10 mouse cellular contexts compared by ENCODE assay signal in the genomic region with DNA sequence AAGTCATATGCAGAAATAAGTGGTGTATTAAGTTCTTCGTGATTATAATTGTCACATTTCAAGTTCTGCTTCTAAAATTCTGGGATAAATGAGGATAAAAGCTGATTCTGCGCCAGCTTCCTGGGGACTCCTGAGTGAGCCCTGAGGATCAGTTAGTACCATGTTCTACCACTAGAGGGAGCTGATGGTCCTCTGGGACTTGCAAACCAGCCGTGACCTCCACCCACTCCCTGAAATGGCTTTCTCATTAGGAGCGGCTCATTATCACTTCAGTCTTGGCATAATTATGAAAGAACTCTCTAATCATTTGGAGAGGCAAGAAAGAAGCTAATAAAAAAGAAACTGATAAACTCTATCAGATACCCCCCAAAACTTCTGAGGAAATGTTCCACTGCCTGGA. TPM values are rescaled to one million over a fixed set of nuclear protein-coding genes. Genes with fewer than 3 reads are reported as not detected.
A peak's percentile ranks its signal among the peaks of the same experiment; 100 is the strongest.
DNase-seq lines count a peak whose midpoint lies in the region; ATAC-seq and TF ChIP-seq lines count a peak whose summit lies in the region.
"Had no signal": no experiment of that assay in that cellular context is flagged by ENCODE, and none has a peak within 500 bp of the region (broad histone marks: within the 10 kb centered on the region; RNA-seq: fewer than 3 reads in every experiment).

No protein-coding gene starts in this region.

- no peak overlapping the region for H3K4me3 ChIP-seq in midbrain, embryonic 11.5 days (ENCODE audit: low read depth, low read length)
- H3K4me3 ChIP-seq in midbrain, embryonic 13.5 days (replicated peaks): no peak overlapping the region
- H3K4me3 ChIP-seq in hindbrain, postnatal 0 days (ENCODE audit: low read length): no peak overlapping the region
- no peak overlapping the region for H3K4me3 ChIP-seq in left cerebral cortex, adult 2 months
- no peak overlapping the region for H3K4me3 ChIP-seq in olfactory bulb, adult 2 months (ENCODE audit: insufficient read depth, low read depth, low read length)
- H3K4me3 ChIP-seq: midbrain, embryonic 12.5 days had no signal

- peak; percentile 63; the same call in 1 of the 2 replicates for ATAC-seq in midbrain, embryonic 11.5 days (ENCODE audit: low FRiP score)
- ATAC-seq in midbrain, embryonic 13.5 days: no peak
- ATAC-seq in hindbrain, postnatal 0 days: no peak

- peak; percentile 96 for DNase-seq in midbrain, embryonic 11.5 days (ENCODE audit: low spot score, missing footprints)
- DNase-seq in adipocyte (ENCODE audit: low spot score): peak; percentile 75
- DNase-seq in embryo, embryonic 11.5 days (ENCODE audit: low read depth, low spot score): peak; percentile 56
- peak; percentile 82 for DNase-seq in hindbrain, postnatal 0 days (ENCODE audit: low spot score)
- DNase-seq in left cerebral cortex, adult 2 months (ENCODE audit: extremely low spot score in 1 of 2, low spot score in 2 of 2): peak; percentile 24 to 44
- no peak for DNase-seq in spleen, postnatal 36 days (ENCODE audit: low spot score in 2 of 2)

- peak; percentile 90 for TF ChIP-seq CTCF in hindbrain, postnatal 0 days (IDR thresholded peaks at IDR 0.05; ENCODE audit: low read depth)
- TF ChIP-seq CTCF in left cerebral cortex, adult 2 months (IDR thresholded peaks at IDR 0.05): peak; percentile 93
- TF ChIP-seq CTCF in olfactory bulb, adult 2 months (IDR thresholded peaks at IDR 0.05; ENCODE audit: insufficient read depth, low read depth, low read length): peak; percentile 33; the same call in 1 of the 2 replicates

- no peak for TF ChIP-seq POLR2A in olfactory bulb, adult 2 months (IDR thresholded peaks at IDR 0.05; ENCODE audit: insufficient read depth, low read depth, low read length)

- 22% methylated on average over 4 of the region's 4 CpGs for WGBS in midbrain, embryonic 11.5 days
- WGBS in midbrain, embryonic 13.5 days: 15% methylated on average over 4 of the region's 4 CpGs
- WGBS in hindbrain, postnatal 0 days: 20% methylated on average over 4 of the region's 4 CpGs
- WGBS in olfactory bulb, adult 2 months: 13% methylated on average over 4 of the region's 4 CpGs

- intact Hi-C loops in left cerebral cortex, adult 2 months (cut with DNase I): loop anchor here (1.0 to 5.0 kb wide), 2 partner anchors 126 to 186 kb away; no protein-coding TSS in a partner anchor

- no peaks in the 10 kb centered on the region for H3K4me1 ChIP-seq in midbrain, embryonic 11.5 days (ENCODE audit: control insufficient read depth, insufficient read depth, low read length)
- H3K4me1 ChIP-seq in midbrain, embryonic 13.5 days (replicated peaks): no peaks in the 10 kb centered on the region
- no peaks in the 10 kb centered on the region for H3K4me1 ChIP-seq in hindbrain, postnatal 0 days (ENCODE audit: insufficient read depth, low read length)
- no peaks in the 10 kb centered on the region for H3K4me1 ChIP-seq in olfactory bulb, adult 2 months (ENCODE audit: control insufficient read depth, insufficient read depth, low read length)
- H3K4me1 ChIP-seq: midbrain, embryonic 12.5 days had no signal

- H3K36me3 ChIP-seq in midbrain, embryonic 11.5 days (ENCODE audit: control insufficient read depth, insufficient read depth, low read length): no peaks in the 10 kb centered on the region
- no peaks in the 10 kb centered on the region for H3K36me3 ChIP-seq in midbrain, embryonic 13.5 days
- H3K36me3 ChIP-seq in hindbrain, postnatal 0 days (ENCODE audit: insufficient read depth, low read length): no peaks in the 10 kb centered on the region
- H3K36me3 ChIP-seq: midbrain, embryonic 12.5 days had no signal

- H3K27me3 ChIP-seq in midbrain, embryonic 11.5 days (ENCODE audit: control insufficient read depth, insufficient read depth, low read length): no peaks in the 10 kb centered on the region
- no peaks in the 10 kb centered on the region for H3K27me3 ChIP-seq in midbrain, embryonic 13.5 days
- H3K27me3 ChIP-seq in hindbrain, postnatal 0 days (ENCODE audit: insufficient read depth, low read length): no peaks in the 10 kb centered on the region

- no peak overlapping the region for H3K4me2 ChIP-seq in midbrain, embryonic 11.5 days
- no peak overlapping the region for H3K4me2 ChIP-seq in midbrain, embryonic 13.5 days (replicated peaks)
- no peak overlapping the region for H3K4me2 ChIP-seq in hindbrain, postnatal 0 days (ENCODE audit: low read depth, low read length)
- H3K4me2 ChIP-seq: midbrain, embryonic 12.5 days had no signal

- H3K9ac ChIP-seq in midbrain, embryonic 11.5 days (ENCODE audit: low read length): no peak overlapping the region
- H3K9ac ChIP-seq in midbrain, embryonic 13.5 days (replicated peaks): no peak overlapping the region
- H3K9ac ChIP-seq in hindbrain, postnatal 0 days (replicated peaks; ENCODE audit: low read length): no peak overlapping the region
- H3K9ac ChIP-seq: midbrain, embryonic 12.5 days had no signal

- H3K9me3 ChIP-seq in midbrain, embryonic 11.5 days (ENCODE audit: control insufficient read depth, low read length): no peaks in the 10 kb centered on the region
- no peaks in the 10 kb centered on the region for H3K9me3 ChIP-seq in midbrain, embryonic 13.5 days
- no peaks in the 10 kb centered on the region for H3K9me3 ChIP-seq in hindbrain, postnatal 0 days (ENCODE audit: low read length)
- H3K9me3 ChIP-seq: midbrain, embryonic 12.5 days had no signal

- no peak overlapping the region for H3K27ac ChIP-seq in midbrain, embryonic 11.5 days (ENCODE audit: low read depth, low read length)
- no peak overlapping the region for H3K27ac ChIP-seq in midbrain, embryonic 13.5 days
- H3K27ac ChIP-seq in hindbrain, postnatal 0 days: no peak overlapping the region
- H3K27ac ChIP-seq in left cerebral cortex, adult 2 months: no peak overlapping the region
- no peak overlapping the region for H3K27ac ChIP-seq in olfactory bulb, adult 2 months (ENCODE audit: insufficient read depth, low read depth, low read length)
- H3K27ac ChIP-seq: midbrain, embryonic 12.5 days had no signal

RNA-seq across cellular contexts. Expression of gene Lrrc30, which starts 19.0 kb away (rescaled TPM):
- polyA plus RNA-seq in midbrain, embryonic 11.5 days (2014; fragmentation: Nextera tagmentation; extraction: Ambion mirVana): not detected in 2 replicates
- polyA plus RNA-seq in midbrain, embryonic 13.5 days (2015; fragmentation: Nextera tagmentation; extraction: Ambion mirVana): not detected in 2 replicates
- not detected in 2 replicates for total RNA-seq in hindbrain, postnatal 0 days (2014; rRNA removed)
- polyA plus RNA-seq in hindbrain, postnatal 0 days (2015; fragmentation: Nextera tagmentation; extraction: Ambion mirVana): not detected in 2 replicates
- not detected for total RNA-seq in left cerebral cortex, adult 2 months (2021)
- not detected in 2 replicates for polyA plus RNA-seq in olfactory bulb, adult 2 months (2012; ENCODE audit: insufficient read depth, insufficient read length, low replicate concordance, missing spikeins)
- polyA plus RNA-seq: frontal cortex, adult 2 months; midbrain, embryonic 12.5 days had no signal

RNA-seq across cellular contexts. Expression of gene Lama1, which starts 45.6 kb away (rescaled TPM):
- polyA plus RNA-seq in midbrain, embryonic 11.5 days (2014; fragmentation: Nextera tagmentation; extraction: Ambion mirVana): 21.3 and 23.7 TPM in 2 replicates
- polyA plus RNA-seq in midbrain, embryonic 13.5 days (2015; fragmentation: Nextera tagmentation; extraction: Ambion mirVana): 7.3 and 10.3 TPM in 2 replicates
- 18.4 and 31.2 TPM in 2 replicates for total RNA-seq in hindbrain, postnatal 0 days (2014; rRNA removed)
- 2.8 and 3.4 TPM in 2 replicates for polyA plus RNA-seq in hindbrain, postnatal 0 days (2015; fragmentation: Nextera tagmentation; extraction: Ambion mirVana)
- total RNA-seq in left cerebral cortex, adult 2 months (2021): 1 to 10 TPM; 4.3 to 5.2 TPM
- not detected in 2 replicates for polyA plus RNA-seq in olfactory bulb, adult 2 months (2012; ENCODE audit: insufficient read depth, insufficient read length, low replicate concordance, missing spikeins)

Comparison
In these comparisons a context has a peak if more than half of its experiments do, and no peak if none do; other contexts are left out.
1. DNase-seq: peak in midbrain, embryonic 11.5 days (single experiment), adipocyte (single experiment), embryo, embryonic 11.5 days (single experiment), hindbrain, postnatal 0 days (single experiment) and left cerebral cortex, adult 2 months (2 of 2); none in spleen, postnatal 36 days (0 of 2).
2. CTCF ChIP-seq: peak in every context shown above with its lines; median percentile 93 in left cerebral cortex, adult 2 months; 90 in hindbrain, postnatal 0 days; 33 in olfactory bulb, adult 2 months.